Mouse (Mus musculus) retina, adult 2 months (tissue): ENCODE results near the gene Arhgef40.
A peak's percentile ranks its signal among the peaks of the same experiment; 100 is the strongest.
"Not testable (repeated sequence)": the region's sequence is repeated elsewhere in the genome, so short reads cannot be mapped to it uniquely, and the experiment has no call there.

Source experiments
- DNase-seq: peaks from one replicate; pipeline ENCODE4 v3.0.0-alpha.2; 2012; ENCODE audit warnings: low read depth, low spot score

Gene Arhgef40

GRCm38 (mm10) chr14:52018248-52019050, 33.9 kb downstream of the Arhgef40 start:
- no peak for DNase-seq

- DNase-seq, result no peak
These were observed 34.6 kb downstream of the Arhgef40 start for GRCm38 (mm10) chr14:52019051-52019589.

- peak; percentile 95 for DNase-seq
These were observed 35.2 kb downstream of the Arhgef40 start for GRCm38 (mm10) chr14:52019590-52020340.

- DNase-seq, result no peak
These were observed 36.1 kb downstream of the Arhgef40 start, which contains the start of gene Zfp219 for GRCm38 (mm10) chr14:52020486-52021137. Zfp219 (minus strand) TSS chr14:52020733.

- no peak for DNase-seq
These were observed 36.6 kb downstream of the Arhgef40 start for GRCm38 (mm10) chr14:52021138-52021529.

GRCm38 (mm10) chr14:52021568-52022212, 37.2 kb downstream of the Arhgef40 start:
- DNase-seq, result no peak

GRCm38 (mm10) chr14:52022244-52022708, 37.8 kb downstream of the Arhgef40 start:
- DNase-seq, result no peak

GRCm38 (mm10) chr14:52022709-52023459, 38.4 kb downstream of the Arhgef40 start:
- DNase-seq, result no peak

GRCm38 (mm10) chr14:52024133-52024532, 39.6 kb downstream of the Arhgef40 start:
- no peak for DNase-seq

GRCm38 (mm10) chr14:52026342-52026741, 41.8 kb downstream of the Arhgef40 start:
- no peak for DNase-seq

- no peak for DNase-seq
These were observed 51.4 kb downstream of the Arhgef40 start for GRCm38 (mm10) chr14:52035926-52036325.

- no peak for DNase-seq
These were observed 54.8 kb downstream of the Arhgef40 start for GRCm38 (mm10) chr14:52039332-52039731.

- DNase-seq, result not testable (repeated sequence)
These were observed 57.8 kb downstream of the Arhgef40 start, which contains the start of gene Olfr221 for GRCm38 (mm10) chr14:52042359-52042758. Olfr221 (minus strand) TSS chr14:52042459.

GRCm38 (mm10) chr14:52043446-52043845, 58.9 kb downstream of the Arhgef40 start:
- DNase-seq, result no peak

GRCm38 (mm10) chr14:52044901-52045678, 60.6 kb downstream of the Arhgef40 start:
- DNase-seq, result no peak

- no peak for DNase-seq
These were observed 61.5 kb downstream of the Arhgef40 start for GRCm38 (mm10) chr14:52045966-52046565.

GRCm38 (mm10) chr14:52052720-52053119, 68.2 kb downstream of the Arhgef40 start:
- DNase-seq, result not testable (repeated sequence)
